Mouse (Mus musculus): ENCODE results near the gene Ippk. TPM values are rescaled to one million over a fixed set of nuclear protein-coding genes. Genes with fewer than 3 reads are reported as not detected.

The Ippk gene
- polyA plus RNA-seq, 2 experiments, result 9.8 to 14.5 TPM

- Histone ChIP-seq H3K4me2 (replicated peaks; ENCODE audit: low read depth, low read length, severe bottlenecking) (no peak overlapping the region), H3K27ac (replicated peaks; ENCODE audit: low read depth, low read length) (no peak overlapping the region), H3K36me3 (ENCODE audit: control insufficient read depth, insufficient read depth, low read length) (peaks cover 4% of the 10 kb centered on the region; the same call in 1 of the 2 replicates), H3K9me3 (ENCODE audit: control insufficient read depth, low read length) (no peaks in the 10 kb centered on the region), H3K9ac (ENCODE audit: low read depth, low read length, severe bottlenecking) (no peak overlapping the region), H3K4me1 (ENCODE audit: control insufficient read depth, insufficient read depth, low read length) (no peaks in the 10 kb centered on the region), H3K4me3 (replicated peaks; ENCODE audit: low read length) (no peak overlapping the region), H3K27me3 (ENCODE audit: control insufficient read depth, insufficient read depth, low read length) (no peaks in the 10 kb centered on the region)
- no peak for TF ChIP-seq POLR2A (IDR thresholded peaks at IDR 0.05; ENCODE audit: borderline replicate concordance, extremely low read depth, insufficient read depth, insufficient read length)
- WGBS, result 98% methylated on average over 2 of the region's 2 CpGs
- ATAC-seq (ENCODE audit: low FRiP score, low read depth), result no peak
- no peak for DNase-seq (ENCODE audit: low spot score)
Observed at GRCm38 (mm10) chr13:49391374-49391773, 29.7 kb upstream of the Ippk start.

- 100% methylated on average over 1 of the region's 1 CpGs for WGBS
- no peaks in the 10 kb centered on the region for H3K27me3 ChIP-seq (ENCODE audit: control insufficient read depth, insufficient read depth, low read length)
- H3K27ac ChIP-seq (replicated peaks; ENCODE audit: low read depth, low read length), result no peak overlapping the region
- 0 out of 2 replicates have a peak, but pooled peaks cover 1% of the 10 kb centered on the region for H3K36me3 ChIP-seq (ENCODE audit: control insufficient read depth, insufficient read depth, low read length)
- no peak overlapping the region for H3K4me3 ChIP-seq (replicated peaks; ENCODE audit: low read length)
- H3K4me1 ChIP-seq (ENCODE audit: control insufficient read depth, insufficient read depth, low read length), result no peaks in the 10 kb centered on the region
- H3K4me2 ChIP-seq (replicated peaks; ENCODE audit: low read depth, low read length, severe bottlenecking), result no peak overlapping the region
- no peak overlapping the region for H3K9ac ChIP-seq (ENCODE audit: low read depth, low read length, severe bottlenecking)
- TF ChIP-seq POLR2A (IDR thresholded peaks at IDR 0.05; ENCODE audit: borderline replicate concordance, extremely low read depth, insufficient read depth, insufficient read length), result no peak
- ATAC-seq (ENCODE audit: low FRiP score, low read depth) (no peak), DNase-seq (ENCODE audit: low spot score) (no peak)
- H3K9me3 ChIP-seq (ENCODE audit: control insufficient read depth, low read length), result no peaks in the 10 kb centered on the region
Observed at GRCm38 (mm10) chr13:49393579-49393978, 27.5 kb upstream of the Ippk start.

- ATAC-seq (ENCODE audit: low FRiP score, low read depth), result no peak
- no peak for DNase-seq (ENCODE audit: low spot score)
- Histone ChIP-seq H3K4me1 (ENCODE audit: control insufficient read depth, insufficient read depth, low read length) (no peaks in the 10 kb centered on the region), H3K9ac (ENCODE audit: low read depth, low read length, severe bottlenecking) (no peak overlapping the region), H3K27me3 (ENCODE audit: control insufficient read depth, insufficient read depth, low read length) (no peaks in the 10 kb centered on the region), H3K4me2 (replicated peaks; ENCODE audit: low read depth, low read length, severe bottlenecking) (no peak overlapping the region), H3K36me3 (ENCODE audit: control insufficient read depth, insufficient read depth, low read length) (no peaks in the 10 kb centered on the region), H3K27ac (replicated peaks; ENCODE audit: low read depth, low read length) (no peak overlapping the region), H3K9me3 (ENCODE audit: control insufficient read depth, low read length) (no peaks in the 10 kb centered on the region), H3K4me3 (replicated peaks; ENCODE audit: low read length) (no peak overlapping the region)
- WGBS, result 87% methylated on average over 3 of the region's 3 CpGs
- TF ChIP-seq POLR2A (IDR thresholded peaks at IDR 0.05; ENCODE audit: borderline replicate concordance, extremely low read depth, insufficient read depth, insufficient read length), result no peak
Observed at GRCm38 (mm10) chr13:49394886-49395447, 26.1 kb upstream of the Ippk start.

GRCm38 (mm10) chr13:49396798-49397197, 24.3 kb upstream of the Ippk start:
- ATAC-seq (ENCODE audit: low FRiP score, low read depth) (no peak), DNase-seq (ENCODE audit: low spot score) (no peak)
- no peak overlapping the region for H3K4me2 ChIP-seq (replicated peaks; ENCODE audit: low read depth, low read length, severe bottlenecking)
- no peaks in the 10 kb centered on the region for H3K36me3 ChIP-seq (ENCODE audit: control insufficient read depth, insufficient read depth, low read length)
- no peaks in the 10 kb centered on the region for H3K9me3 ChIP-seq (ENCODE audit: control insufficient read depth, low read length)
- no peak overlapping the region for H3K9ac ChIP-seq (ENCODE audit: low read depth, low read length, severe bottlenecking)
- H3K27me3 ChIP-seq (ENCODE audit: control insufficient read depth, insufficient read depth, low read length), result no peaks in the 10 kb centered on the region
- 71% methylated on average over 1 of the region's 1 CpGs for WGBS
- no peaks in the 10 kb centered on the region for H3K4me1 ChIP-seq (ENCODE audit: control insufficient read depth, insufficient read depth, low read length)
- H3K4me3 ChIP-seq (replicated peaks; ENCODE audit: low read length), result no peak overlapping the region
- TF ChIP-seq POLR2A (IDR thresholded peaks at IDR 0.05; ENCODE audit: borderline replicate concordance, extremely low read depth, insufficient read depth, insufficient read length), result no peak
- H3K27ac ChIP-seq (replicated peaks; ENCODE audit: low read depth, low read length), result no peak overlapping the region

- WGBS, result 82% methylated on average over 8 of the region's 8 CpGs
- Histone ChIP-seq H3K4me3 (replicated peaks; ENCODE audit: low read length) (no peak overlapping the region), H3K27me3 (ENCODE audit: control insufficient read depth, insufficient read depth, low read length) (no peaks in the 10 kb centered on the region), H3K9ac (ENCODE audit: low read depth, low read length, severe bottlenecking) (no peak overlapping the region), H3K4me2 (replicated peaks; ENCODE audit: low read depth, low read length, severe bottlenecking) (no peak overlapping the region), H3K9me3 (ENCODE audit: control insufficient read depth, low read length) (no peaks in the 10 kb centered on the region), H3K27ac (replicated peaks; ENCODE audit: low read depth, low read length) (no peak overlapping the region), H3K4me1 (ENCODE audit: control insufficient read depth, insufficient read depth, low read length) (no peaks in the 10 kb centered on the region), H3K36me3 (ENCODE audit: control insufficient read depth, insufficient read depth, low read length) (no peaks in the 10 kb centered on the region)
- TF ChIP-seq POLR2A (IDR thresholded peaks at IDR 0.05; ENCODE audit: borderline replicate concordance, extremely low read depth, insufficient read depth, insufficient read length), result no peak
- ATAC-seq (ENCODE audit: low FRiP score, low read depth) (no peak), DNase-seq (ENCODE audit: low spot score) (no peak)
Observed at GRCm38 (mm10) chr13:49398191-49398590, 22.9 kb upstream of the Ippk start.
